Mouse (Mus musculus) ovary, adult 2 months (tissue): ENCODE data around the gene Tctex1d1. TPM values are rescaled to one million over a fixed set of nuclear protein-coding genes. Genes with fewer than 3 reads are reported as not detected.

Experiments used
- polyA plus RNA-seq: library from polyadenylated mRNA; depleted of rRNA; stranded (reverse); fragments of >200 nt; gene quantifications from 2 replicates; pipeline ENCODE4 v1.2.3, GENCODE M21; 2012; rRNA removed

The Tctex1d1 gene
- 0.22 and 0.59 TPM in 2 replicates for polyA plus RNA-seq

GRCm38 (mm10) chr4:102978440-102978839 lies at the start of gene Tctex1d1:
Gene Tctex1d1 (plus strand): TSS chr4:102978606.

DNA sequence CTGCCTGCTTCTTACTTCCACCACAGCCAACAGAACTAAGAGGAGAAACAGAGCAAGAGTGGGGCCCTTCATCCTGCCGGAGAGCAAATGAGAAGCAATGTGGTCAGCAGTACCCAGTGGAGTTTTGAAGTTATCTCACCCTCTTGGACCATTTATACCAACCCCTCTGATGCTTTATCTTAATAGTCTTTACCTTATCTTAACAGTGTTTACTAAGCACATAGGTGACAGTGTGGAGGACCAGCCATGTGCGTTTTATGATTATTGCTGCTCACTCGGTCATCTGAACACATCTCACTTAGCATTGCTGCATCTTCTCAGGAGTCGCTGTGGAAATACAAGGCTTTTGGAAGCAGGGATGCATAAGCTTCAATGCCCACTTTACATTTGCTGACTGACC lies 48.2 kb downstream of the Tctex1d1 start, which contains the start of gene Insl5:
TSS of gene Insl5 (minus strand) at position 222 of the 400 bp plus-strand sequence.

Other genes starting within 250 kb of the Tctex1d1 start
- gene Sgip1, start 237.3 kb upstream of the Tctex1d1 start, polyA plus RNA-seq, result 0.38 and 0.64 TPM in 2 replicates
- not detected in 2 replicates for gene Insl5, start 48.2 kb downstream of the Tctex1d1 start, polyA plus RNA-seq
- 11.2 and 16.6 TPM in 2 replicates for gene Mier1, start 135.8 kb downstream of the Tctex1d1 start, polyA plus RNA-seq
- gene Wdr78, start 135.9 kb downstream of the Tctex1d1 start, polyA plus RNA-seq, result 2.1 and 3.4 TPM in 2 replicates
- gene Slc35d1, start 236.6 kb downstream of the Tctex1d1 start, polyA plus RNA-seq, result 7.1 and 14.3 TPM in 2 replicates